Mouse (Mus musculus) lung, postnatal 0 days (tissue): ENCODE measurements around the gene Spice1.

Experiments used
- CTCF ChIP-seq: IDR thresholded peaks from 2 replicates; pipeline ENCODE4 v1.5.1; 2016; ENCODE audit warnings: antibody characterized with exemption, mild to moderate bottlenecking
- EP300 ChIP-seq: IDR thresholded peaks from 2 replicates; pipeline ENCODE4 v1.6.1; 2016; ENCODE audit warnings: antibody characterized with exemption, mild to moderate bottlenecking, control low read depth

DNA sequence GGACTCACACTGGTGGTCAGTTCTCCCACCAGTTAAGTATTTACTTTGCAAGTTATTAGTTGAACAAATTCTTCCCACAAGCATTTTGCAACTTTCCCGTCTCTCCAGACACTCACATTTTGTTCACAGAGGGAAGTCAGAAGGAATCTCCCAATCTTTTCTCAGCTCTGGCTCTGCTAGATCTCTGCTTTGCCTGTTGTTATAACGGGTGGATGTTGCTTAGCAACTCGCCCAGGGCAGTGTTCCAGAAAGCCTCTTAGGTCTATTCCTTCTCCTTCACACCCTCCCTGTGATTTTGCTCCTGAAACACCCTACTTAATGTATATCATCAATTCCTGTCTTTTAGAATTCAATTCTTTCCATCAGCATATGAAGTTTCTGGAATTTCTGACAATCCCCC, 76.6 kb downstream of the Spice1 start:
- no peak for TF ChIP-seq CTCF
- TF ChIP-seq EP300, result no peak
